Mouse (Mus musculus) midbrain, embryonic 10.5 days (tissue): ENCODE measurements around the gene Pigo. TPM values are rescaled to one million over a fixed set of nuclear protein-coding genes. Genes with fewer than 3 reads are reported as not detected.

Experiments
- DNase-seq: peaks from one replicate; pipeline ENCODE4 v3.0.0-alpha.2; 2017; ENCODE audit warnings: low spot score
- H3K27ac ChIP-seq: fragments of 300-500 bp; sonication (generic); replicated peaks from 2 replicates; pipeline ENCODE4 v1.5.1; 2016; ENCODE audit warnings: mild to moderate bottlenecking
- H3K27me3 ChIP-seq: fragments of 300-500 bp; sonication (generic); 2 replicates; pipeline ENCODE4 v1.6.1; 2016; ENCODE audit warnings: low read depth, mild to moderate bottlenecking; ENCODE audit not compliant: poor library complexity, severe bottlenecking
- H3K36me3 ChIP-seq: fragments of 300-500 bp; sonication (generic); 2 replicates; pipeline ENCODE4 v1.6.1; 2016; ENCODE audit warnings: mild to moderate bottlenecking, moderate library complexity
- H3K4me1 ChIP-seq: fragments of 300-500 bp; sonication (generic); 2 replicates; pipeline ENCODE4 v1.6.1; 2016
- H3K4me3 ChIP-seq: fragments of 300-500 bp; sonication (generic); 2 replicates; pipeline ENCODE4 v1.5.1; 2016; ENCODE audit warnings: mild to moderate bottlenecking, moderate library complexity
- H3K9me3 ChIP-seq: fragments of 300-500 bp; sonication (generic); replicated peaks from 2 replicates; pipeline ENCODE4 v1.6.1; 2016; ENCODE audit warnings: mild to moderate bottlenecking
- WGBS: fragments of 180-500 bp; shearing (Covaris S2); methylation state at CpG from one replicate; pipeline ENCODE4 v1.1.7; 2016; 5-methylcytosine and 5-hydroxymethylcytosine counted together
- polyA plus RNA-seq: library from polyadenylated mRNA; unstranded; fragments of >200 nt; fragmentation: Nextera tagmentation; extraction: Ambion mirVana; gene quantifications from 2 replicates; pipeline ENCODE4 v1.2.1, GENCODE M21; 2016

Gene Pigo
- polyA plus RNA-seq, 1 experiment from 2014 or later = 21.8 TPM

GRCm38 (mm10) chr4:42972952-42973351 lies 52.7 kb downstream of the Pigo start:
- peaks cover 24% of the 10 kb centered on the region for H3K36me3 ChIP-seq
- H3K4me3 ChIP-seq = no peak overlapping the region
- H3K27ac ChIP-seq = no peak overlapping the region
- H3K9me3 ChIP-seq = no peaks in the 10 kb centered on the region
- 75% methylated on average over 4 of the region's 4 CpGs for WGBS
- 0 out of 2 replicates have a peak, but pooled peaks cover 2% of the 10 kb centered on the region for H3K4me1 ChIP-seq
- DNase-seq = no peak
- no peaks in the 10 kb centered on the region for H3K27me3 ChIP-seq

GRCm38 (mm10) chr4:42969304-42969703 lies 56.3 kb downstream of the Pigo start, which contains the start of gene 1700022I11Rik:
TSS of gene 1700022I11Rik (plus strand) at chr4:42969604.
- Histone ChIP-seq H3K4me3 (no peak within 1 kb of the TSS), H3K27me3 (0 out of 2 replicates have a peak, but pooled peaks cover 5% of the 10 kb centered on the region), H3K4me1 (peaks cover 14% of the 10 kb centered on the region), H3K9me3 (no peaks in the 10 kb centered on the region), H3K36me3 (no peaks in the 10 kb centered on the region), H3K27ac (no peak within 1 kb of the TSS)
- WGBS = 93% methylated on average over 4 of the region's 4 CpGs
- no peak for DNase-seq

Other genes starting within 250 kb of the Pigo start
- gene Fam205a1, start 171.9 kb downstream of the Pigo start, polyA plus RNA-seq = not detected in 2 replicates
- gene Gm12394, start 169.0 kb downstream of the Pigo start, polyA plus RNA-seq = 0.38 and 0.73 TPM in 2 replicates
- gene Fam205c, start 151.6 kb downstream of the Pigo start, polyA plus RNA-seq = 0.60 and 0.98 TPM in 2 replicates
- 1.6 and 2.1 TPM in 2 replicates for gene Phf24, start 109.2 kb downstream of the Pigo start, polyA plus RNA-seq
- gene Dnajb5, start 76.0 kb downstream of the Pigo start, polyA plus RNA-seq = 14.9 and 22.6 TPM in 2 replicates
- 0.47 and 0.59 TPM in 2 replicates for gene 1700022I11Rik, start 56.2 kb downstream of the Pigo start, polyA plus RNA-seq
- gene Vcp, start 25.3 kb downstream of the Pigo start, polyA plus RNA-seq = 656 and 674 TPM in 2 replicates
- 25.0 and 27.2 TPM in 2 replicates for gene Fancg, start 15.3 kb downstream of the Pigo start, polyA plus RNA-seq
- 419 and 471 TPM in 2 replicates for gene Stoml2, start 5.9 kb upstream of the Pigo start, polyA plus RNA-seq
- 27.4 and 40.4 TPM in 2 replicates for gene Fam214b, start 20.4 kb upstream of the Pigo start, polyA plus RNA-seq
- 9.9 and 14.2 TPM in 2 replicates for gene Unc13b, start 33.1 kb upstream of the Pigo start, polyA plus RNA-seq
- gene Atp8b5, start 241.3 kb upstream of the Pigo start, polyA plus RNA-seq = 0.57 TPM in 2 replicates